Mouse (Mus musculus): ENCODE measurements around the gene Fancc.

The Fancc gene

DNA sequence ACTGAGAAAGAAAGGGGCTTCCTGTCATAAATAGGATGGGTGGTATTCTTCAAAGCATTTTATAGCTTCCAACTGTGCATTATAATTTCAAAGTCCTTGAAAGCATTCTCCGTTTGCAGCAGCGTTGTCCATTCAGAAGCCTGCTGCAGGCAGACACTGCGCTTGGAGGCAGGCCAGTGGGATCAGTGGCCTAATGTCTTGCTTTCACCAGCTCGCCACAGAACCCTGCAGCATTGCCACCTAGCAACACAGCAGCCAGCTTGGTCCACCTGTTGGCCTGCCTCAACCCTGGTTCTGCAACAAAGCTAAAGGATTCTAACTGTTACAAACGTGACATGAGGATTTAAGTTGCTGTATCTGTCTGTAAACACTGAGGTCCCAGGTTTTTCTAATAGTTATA, 207.4 kb downstream of the Fancc start:
- DNase-seq (ENCODE audit: low spot score): no peak

GRCm38 (mm10) chr13:63289152-63289551, 207.9 kb downstream of the Fancc start:
- no peak for DNase-seq (ENCODE audit: low spot score)

GRCm38 (mm10) chr13:63286483-63287102, 210.5 kb downstream of the Fancc start:
- no peak for DNase-seq (ENCODE audit: low spot score)

DNA sequence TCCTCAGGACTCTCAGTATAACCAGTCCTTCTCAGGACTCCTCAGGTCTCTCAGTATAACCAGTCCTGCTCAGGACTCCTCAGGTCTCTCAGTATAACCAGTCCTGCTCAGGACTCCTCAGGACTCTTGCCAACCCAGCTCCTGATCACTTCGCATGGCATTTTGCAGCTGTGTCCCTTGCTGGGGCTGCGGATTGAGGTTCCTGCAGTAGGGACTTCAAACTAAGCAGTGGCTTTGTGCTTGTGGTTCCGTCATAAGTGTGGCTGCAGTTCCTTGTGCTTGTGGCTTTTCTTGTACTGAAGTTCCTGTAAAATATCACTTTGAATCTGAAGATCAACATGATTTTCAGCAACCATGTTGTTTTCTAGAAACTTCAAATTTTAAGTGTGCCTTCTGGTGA, 212.3 kb downstream of the Fancc start:
- DNase-seq (ENCODE audit: low spot score): no peak

- no peak for DNase-seq (ENCODE audit: low spot score)
Measured at GRCm38 (mm10) chr13:63283236-63283635, 213.8 kb downstream of the Fancc start.

DNA sequence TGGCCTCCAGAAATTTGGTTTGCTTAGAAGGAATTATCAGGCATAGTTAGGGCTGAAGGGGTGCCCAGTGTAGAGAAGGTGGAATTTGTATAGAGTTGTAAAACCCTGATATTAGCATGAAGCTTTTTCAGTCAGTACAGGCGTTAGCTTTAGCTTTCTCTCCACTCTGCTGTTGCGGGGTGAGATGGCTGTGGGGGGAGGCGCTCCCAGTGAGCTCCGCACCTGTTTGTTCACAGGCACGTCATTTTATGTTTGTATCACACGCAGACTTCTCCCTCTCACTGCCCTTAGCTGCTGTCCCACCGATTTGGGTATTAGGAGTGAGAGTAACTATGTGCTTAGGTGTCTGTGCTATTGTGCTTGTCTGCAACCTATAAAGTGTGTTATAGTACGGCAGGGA, 215.9 kb downstream of the Fancc start:
- peak; percentile 19 for DNase-seq (ENCODE audit: low spot score)

GRCm38 (mm10) chr13:63280344-63280743, 216.7 kb downstream of the Fancc start:
- DNase-seq (ENCODE audit: low spot score): no peak

GRCm38 (mm10) chr13:63279807-63280206, 217.3 kb downstream of the Fancc start:
- DNase-seq (ENCODE audit: low spot score): no peak

GRCm38 (mm10) chr13:63278796-63279475, 218.1 kb downstream of the Fancc start:
- DNase-seq (ENCODE audit: low spot score): peak; percentile 54

DNA sequence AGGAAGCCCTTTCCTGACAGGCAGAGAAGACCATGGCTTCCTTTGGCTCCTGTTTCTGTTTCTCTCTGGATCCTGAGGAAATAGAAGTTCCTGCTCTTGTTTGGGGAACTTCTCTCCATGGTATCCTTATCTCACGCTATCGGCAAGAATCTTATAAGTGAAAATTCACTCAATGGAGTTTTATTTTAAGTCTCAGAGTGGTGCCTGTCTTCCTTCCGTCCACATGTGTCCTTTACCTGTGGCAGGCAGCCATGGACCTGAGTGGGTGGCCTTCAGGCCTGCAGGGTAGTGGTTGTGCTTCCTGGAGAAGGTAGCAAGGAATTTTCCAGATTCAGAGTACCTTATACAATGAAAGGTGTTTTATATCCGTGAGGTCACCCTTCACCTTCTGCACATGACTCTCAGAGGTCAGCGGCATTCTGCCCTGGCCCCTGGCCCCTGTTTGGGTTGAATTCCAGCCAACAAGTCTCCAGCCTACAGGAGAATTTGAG, 218.9 kb downstream of the Fancc start:
- DNase-seq (ENCODE audit: low spot score): no peak

DNA sequence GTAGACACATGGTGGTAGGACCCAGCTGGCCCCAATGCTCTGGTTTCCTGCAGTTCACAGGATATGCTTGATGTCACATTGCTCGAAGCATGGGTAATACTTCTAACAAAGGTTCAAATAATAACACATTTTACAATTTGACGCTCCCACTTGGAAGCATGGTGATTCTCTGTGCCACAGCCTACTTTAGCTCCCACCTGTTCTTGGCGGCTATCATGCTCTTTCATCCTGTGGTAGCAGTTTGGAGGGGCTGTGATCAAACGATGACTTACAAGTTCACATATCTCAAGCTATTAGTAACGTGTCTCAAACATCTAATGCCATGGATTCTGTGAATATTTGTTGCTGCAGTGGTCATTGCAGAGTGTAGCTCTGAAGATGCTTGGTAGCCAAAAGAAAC, 219.8 kb downstream of the Fancc start:
- no peak for DNase-seq (ENCODE audit: low spot score)

GRCm38 (mm10) chr13:63276389-63276788, 220.7 kb downstream of the Fancc start:
- DNase-seq (ENCODE audit: low spot score): no peak

GRCm38 (mm10) chr13:63274488-63275166, 222.5 kb downstream of the Fancc start:
- no peak for DNase-seq (ENCODE audit: low spot score)

- no peak for DNase-seq (ENCODE audit: low spot score)
Measured at GRCm38 (mm10) chr13:63273859-63274258, 223.2 kb downstream of the Fancc start.

DNA sequence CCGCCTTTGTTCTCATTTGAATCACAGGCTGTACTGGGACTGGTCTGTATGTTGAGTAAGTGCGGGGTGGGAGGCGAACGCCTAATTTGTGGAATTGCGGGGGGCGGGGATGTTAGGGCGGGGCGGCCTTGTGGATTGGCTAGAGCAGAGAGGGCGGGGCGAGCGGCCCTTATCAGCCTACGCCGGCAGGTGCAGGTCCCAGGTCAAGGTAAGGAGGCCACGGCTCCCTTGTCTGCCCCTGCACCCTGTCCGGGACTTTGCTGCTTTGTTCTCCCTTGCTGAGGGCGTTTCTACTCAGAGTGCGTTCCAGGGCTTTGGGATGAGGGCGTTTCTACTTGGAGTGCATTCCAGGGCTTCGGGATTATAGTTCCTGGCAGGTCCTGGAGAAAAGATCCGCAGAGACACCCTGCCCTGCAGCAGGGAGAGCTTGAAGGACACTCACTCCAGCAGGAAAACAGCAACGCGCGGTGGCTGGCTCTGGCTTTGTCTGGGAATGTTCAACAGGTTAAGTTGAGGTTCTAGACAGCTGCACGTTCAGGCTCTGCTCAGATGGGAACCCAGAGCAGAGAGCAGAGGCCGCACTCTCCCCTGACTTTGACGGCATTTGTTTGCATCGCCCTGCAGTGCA, 224.4 kb downstream of the Fancc start:
- DNase-seq (ENCODE audit: low spot score): peak; percentile 71

DNA sequence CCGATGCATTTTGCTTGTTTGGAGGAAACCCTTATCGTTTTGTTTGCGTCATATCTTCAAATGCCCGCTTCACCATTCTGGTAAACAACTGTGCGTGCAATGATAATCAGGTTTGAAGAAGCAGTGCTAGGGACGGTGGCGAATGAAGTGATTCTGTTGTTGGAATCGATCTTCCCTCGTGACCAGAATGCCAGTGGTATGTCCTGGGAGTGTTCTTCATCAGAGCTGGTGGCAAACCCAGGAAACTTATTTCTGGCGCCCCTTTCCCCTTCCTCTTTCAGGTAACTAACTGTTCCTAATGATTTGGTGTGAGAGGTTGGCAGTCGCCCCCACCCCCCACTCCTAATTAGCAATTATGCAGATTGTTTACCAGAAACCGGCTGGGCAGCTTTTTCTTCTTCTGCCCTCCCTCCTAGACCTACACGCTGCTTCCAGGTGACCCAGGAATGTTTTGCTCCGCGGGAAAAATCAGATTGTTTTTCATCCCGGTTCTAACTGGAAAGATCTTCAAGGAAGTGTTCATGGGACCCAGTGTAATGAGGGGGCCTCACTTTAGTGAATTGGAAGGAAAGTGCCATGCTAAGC, 225.0 kb downstream of the Fancc start:
- peak; percentile 39 for DNase-seq (ENCODE audit: low spot score)

DNA sequence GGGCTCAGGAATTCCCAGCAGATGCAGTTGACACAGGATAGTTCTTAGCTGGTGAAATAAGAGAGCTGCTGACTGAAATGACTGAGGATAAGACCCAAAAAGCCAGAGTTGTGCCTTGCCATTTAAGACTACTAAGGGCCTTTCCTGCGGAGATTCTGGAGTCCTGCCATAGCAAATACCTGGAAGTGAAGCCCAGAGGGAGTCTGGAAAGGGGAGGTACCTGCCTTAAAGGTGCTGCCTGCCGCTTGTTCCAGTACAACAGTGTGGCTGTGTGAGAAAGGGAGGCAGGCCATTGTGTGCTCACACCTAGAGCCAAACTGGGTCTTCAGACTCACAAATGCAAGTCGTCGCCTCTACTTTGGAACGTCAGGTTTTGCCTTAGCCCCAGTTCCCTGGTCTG, 226.9 kb downstream of the Fancc start:
- DNase-seq (ENCODE audit: low spot score): no peak

DNA sequence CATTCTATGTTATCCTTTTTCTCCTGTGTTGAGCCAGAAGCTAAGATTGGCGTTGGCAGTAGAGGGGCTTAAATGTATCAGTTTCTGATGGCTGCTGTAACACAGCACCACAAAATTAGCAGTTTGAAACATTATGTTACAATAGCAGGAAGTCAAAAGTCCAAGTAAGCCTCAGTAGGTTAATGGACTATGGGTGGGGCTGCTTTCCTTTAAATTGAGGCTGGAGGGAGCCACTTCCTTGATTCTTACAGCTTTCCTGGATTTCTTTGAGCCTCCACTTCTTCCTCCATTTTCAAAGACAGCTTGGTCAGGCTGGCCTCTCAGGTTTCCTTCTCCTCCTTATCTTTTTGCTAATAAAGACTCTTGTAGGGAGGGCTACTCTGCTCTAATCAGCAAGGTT, 228.3 kb downstream of the Fancc start:
- DNase-seq (ENCODE audit: low spot score): no peak

GRCm38 (mm10) chr13:63268371-63268770, 228.7 kb downstream of the Fancc start:
- no peak for DNase-seq (ENCODE audit: low spot score)

GRCm38 (mm10) chr13:63262168-63262957, 234.7 kb downstream of the Fancc start:
- no peak for DNase-seq (ENCODE audit: low spot score)

DNA sequence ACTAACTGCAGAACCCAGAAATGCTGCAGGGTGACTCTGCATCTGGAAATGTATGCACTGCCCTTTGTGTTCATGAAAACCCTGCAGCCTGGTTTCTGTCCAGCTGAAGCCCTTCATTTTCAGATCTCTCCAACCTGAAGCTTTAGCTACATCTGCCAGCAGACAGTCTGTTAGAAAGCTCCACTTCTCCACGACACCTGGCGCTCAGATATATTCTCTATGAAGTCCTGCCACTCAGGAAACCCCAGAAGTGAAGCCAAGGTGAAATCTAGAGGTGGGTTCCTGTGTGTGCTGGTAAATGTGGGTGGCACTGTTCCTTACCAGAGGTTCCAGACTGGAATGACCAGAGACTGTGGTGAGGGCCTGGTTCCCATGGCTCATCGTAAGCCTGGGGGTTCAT, 235.4 kb downstream of the Fancc start:
- DNase-seq (ENCODE audit: low spot score): no peak

Data from retina, embryonic 14.5 days (tissue).